Mouse (Mus musculus) ES-Bruce4 (cell line): ENCODE results near the gene Psmb9. TPM values are rescaled to one million over a fixed set of nuclear protein-coding genes. Genes with fewer than 3 reads are reported as not detected.
"Not testable (repeated sequence)": the region's sequence is repeated elsewhere in the genome, so short reads cannot be mapped to it uniquely, and the experiment has no call there.

Source experiments
- H3K27ac ChIP-seq: 2 replicates; pipeline ENCODE4 v1.5.1; 2012; ENCODE audit warnings: low read length, inconsistent platforms; ENCODE audit not compliant: insufficient read depth
- H3K27me3 ChIP-seq: 2 replicates; pipeline ENCODE4 v1.6.1; 2012; ENCODE audit warnings: mild to moderate bottlenecking, low read length, inconsistent platforms; ENCODE audit not compliant: control insufficient read depth, poor library complexity, insufficient read depth, severe bottlenecking
- H3K36me3 ChIP-seq: 2 replicates; pipeline ENCODE4 v1.6.1; 2012; ENCODE audit warnings: inconsistent platforms, mild to moderate bottlenecking, low read length, moderate library complexity; ENCODE audit not compliant: control insufficient read depth, poor library complexity, insufficient read depth, severe bottlenecking
- H3K4me1 ChIP-seq: one replicate; pipeline ENCODE4 v1.8.1; 2011; ENCODE audit warnings: low read length; ENCODE audit not compliant: control insufficient read depth, insufficient read depth
- H3K4me3 ChIP-seq: 2 replicates; pipeline ENCODE4 v1.5.1; 2011; ENCODE audit warnings: low read depth, mild to moderate bottlenecking, low read length
- H3K9ac ChIP-seq: 2 replicates; pipeline ENCODE4 v1.6.1; 2012; ENCODE audit warnings: low read depth, mild to moderate bottlenecking, inconsistent platforms; ENCODE audit not compliant: poor library complexity, severe bottlenecking
- H3K9me3 ChIP-seq: replicated peaks from 2 replicates; pipeline ENCODE4 v1.6.1; 2012; ENCODE audit warnings: mild to moderate bottlenecking, low read length, inconsistent platforms; ENCODE audit not compliant: control insufficient read depth, poor library complexity, insufficient read depth, severe bottlenecking
- CTCF ChIP-seq: IDR thresholded peaks from one replicate; pipeline ENCODE4 v1.8.1; 2011; ENCODE audit warnings: low read depth, low read length
- EP300 ChIP-seq: IDR thresholded peaks from 2 replicates; pipeline ENCODE4 v1.6.1; 2011; ENCODE audit warnings: low read depth, low read length; ENCODE audit not compliant: insufficient read depth
- POLR2A ChIP-seq: IDR thresholded peaks from one replicate; pipeline ENCODE4 v1.8.1; 2011; ENCODE audit warnings: low read length; ENCODE audit not compliant: insufficient read depth
- polyA plus RNA-seq: library from polyadenylated mRNA; stranded (reverse); fragments of >200 nt; gene quantifications from 2 replicates; pipeline ENCODE4 v1.2.4, GENCODE M21; 2011; ENCODE audit warnings: low read depth; ENCODE audit not compliant: missing spikeins, insufficient read depth, insufficient read length

Psmb9 gene
- 8.7 and 10.2 TPM in 2 replicates for polyA plus RNA-seq

DNA sequence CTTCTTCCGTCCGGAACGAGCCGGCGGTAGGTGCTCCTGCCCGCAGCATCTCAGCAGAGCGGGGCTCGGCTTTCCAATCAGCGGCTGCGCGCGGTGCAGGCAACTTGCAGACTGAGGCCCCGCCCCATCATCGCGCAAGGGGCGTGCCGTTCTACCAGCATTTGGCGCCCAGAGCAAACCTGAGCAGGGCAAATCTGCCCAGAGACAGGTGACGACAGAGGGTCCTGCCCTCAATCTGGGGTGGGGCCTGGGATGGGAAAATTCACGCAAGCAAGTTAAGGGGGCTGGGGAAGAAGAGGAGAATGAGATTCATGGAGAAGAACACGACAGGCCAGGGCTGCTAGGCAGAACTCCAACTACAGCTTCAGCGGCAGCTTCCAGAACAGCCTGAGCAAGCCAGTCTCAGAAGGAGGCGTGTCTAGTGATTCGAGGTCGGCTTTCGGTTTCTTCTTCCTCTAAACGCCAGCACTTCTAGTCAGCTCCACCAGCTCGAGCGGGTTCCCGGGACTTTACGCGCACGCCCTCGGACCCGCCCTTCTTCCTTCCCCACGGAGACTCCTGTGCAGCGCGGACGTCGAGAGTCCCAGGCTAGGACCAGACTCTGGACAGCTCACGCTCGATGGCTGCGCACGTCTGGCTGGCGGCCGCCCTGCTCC is at the start of gene Psmb9, which contains the start of gene Tap1:
Psmb9 (minus strand) TSS at position 504 of the 656 bp plus-strand sequence.
Tap1 (plus strand) TSS at position 293 of the 656 bp plus-strand sequence.
- TF ChIP-seq POLR2A (no peak), CTCF (no peak), EP300 (no peak)
- H3K4me1 ChIP-seq, result no peaks in the 10 kb centered on the region
- H3K27me3 ChIP-seq, result no peaks in the 10 kb centered on the region

GRCm38 (mm10) chr17:34236691-34237090 is 49.1 kb upstream of the Psmb9 start:
- H3K9me3 ChIP-seq, result peaks cover 18% of the 10 kb centered on the region
- H3K36me3 ChIP-seq, result no peaks in the 10 kb centered on the region
- no peaks in the 10 kb centered on the region for H3K4me1 ChIP-seq
- no peaks in the 10 kb centered on the region for H3K27me3 ChIP-seq
- no peak overlapping the region for H3K4me3 ChIP-seq
- TF ChIP-seq CTCF, result no peak
- no peak for TF ChIP-seq POLR2A
- no peak for TF ChIP-seq EP300
- no peak overlapping the region for H3K27ac ChIP-seq
- no peak overlapping the region for H3K9ac ChIP-seq

More for the DNA sequence above, at the start of gene Psmb9, which contains the start of gene Tap1:
- Histone ChIP-seq H3K27ac (no peak within 1 kb of the TSS), H3K4me3 (peak within 1 kb of the TSS; percentile 79), H3K36me3 (no peaks in the 10 kb centered on the region), H3K9ac (peak within 1 kb of the TSS; percentile 65), H3K9me3 (no peaks in the 10 kb centered on the region)

DNA sequence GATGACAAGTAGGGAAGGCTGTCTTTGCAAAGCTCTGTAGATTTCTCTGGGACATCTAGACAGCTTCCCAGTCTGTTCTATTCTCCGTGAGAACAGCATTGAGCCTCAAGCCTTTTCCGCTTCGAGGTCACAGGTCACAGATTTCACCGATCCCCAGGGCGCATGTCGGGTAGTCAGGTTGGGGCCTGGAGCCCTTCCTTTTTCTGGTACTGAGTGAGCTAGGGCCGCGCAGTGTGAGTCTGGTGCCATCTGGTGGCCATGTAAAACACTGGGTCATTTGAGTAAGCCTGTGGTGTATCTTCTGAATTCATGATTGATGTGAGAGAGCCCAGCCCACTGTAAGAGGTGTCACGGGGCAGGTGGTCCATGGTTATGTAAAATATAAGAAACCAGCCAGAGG is 47.4 kb upstream of the Psmb9 start:
- Histone ChIP-seq H3K9me3 (peaks cover 20% of the 10 kb centered on the region), H3K4me1 (no peaks in the 10 kb centered on the region), H3K36me3 (no peaks in the 10 kb centered on the region), H3K4me3 (no peak overlapping the region), H3K27me3 (no peaks in the 10 kb centered on the region), H3K27ac (no peak overlapping the region), H3K9ac (no peak overlapping the region)
- TF ChIP-seq EP300, result no peak
- TF ChIP-seq POLR2A, result no peak
- peak; percentile 68 for TF ChIP-seq CTCF

- not testable (repeated sequence) for H3K4me1 ChIP-seq, H3K27me3 ChIP-seq, H3K36me3 ChIP-seq, H3K27ac ChIP-seq, H3K4me3 ChIP-seq, H3K9ac ChIP-seq
- H3K9me3 ChIP-seq, result peaks cover 23% of the 10 kb centered on the region
These were observed 44.5 kb upstream of the Psmb9 start for GRCm38 (mm10) chr17:34232021-34232420.

GRCm38 (mm10) chr17:34230971-34231370 is 43.4 kb upstream of the Psmb9 start:
- not testable (repeated sequence) for H3K4me1 ChIP-seq, H3K9ac ChIP-seq, H3K36me3 ChIP-seq, H3K4me3 ChIP-seq, H3K27me3 ChIP-seq, H3K27ac ChIP-seq
- peaks cover 23% of the 10 kb centered on the region for H3K9me3 ChIP-seq

- H3K4me1 ChIP-seq, H3K27me3 ChIP-seq, H3K9ac ChIP-seq, H3K4me3 ChIP-seq, H3K36me3 ChIP-seq, H3K27ac ChIP-seq: not testable (repeated sequence)
- H3K9me3 ChIP-seq, result peaks cover 24% of the 10 kb centered on the region
These were observed 38.3 kb upstream of the Psmb9 start for GRCm38 (mm10) chr17:34225911-34226310.
